Mouse (Mus musculus) hindbrain, embryonic 10.5 days (tissue): ENCODE results near the gene Tbc1d22a. TPM values are rescaled to one million over a fixed set of nuclear protein-coding genes. Genes with fewer than 3 reads are reported as not detected.
A peak's percentile ranks its signal among the peaks of the same experiment; 100 is the strongest.

Experiments
- DNase-seq: peaks from one replicate; pipeline ENCODE4 v3.0.0-alpha.2; 2017; ENCODE audit warnings: low spot score
- H3K27ac ChIP-seq: fragments of 300-500 bp; sonication (generic); 2 replicates; pipeline ENCODE4 v1.5.1; 2016; ENCODE audit warnings: mild to moderate bottlenecking, moderate library complexity
- H3K27me3 ChIP-seq: fragments of 300-500 bp; sonication (generic); 2 replicates; pipeline ENCODE4 v1.6.1; 2016; ENCODE audit warnings: mild to moderate bottlenecking; ENCODE audit not compliant: poor library complexity, insufficient read depth, severe bottlenecking
- H3K36me3 ChIP-seq: fragments of 300-500 bp; sonication (generic); 2 replicates; pipeline ENCODE4 v1.6.1; 2016; ENCODE audit warnings: mild to moderate bottlenecking, moderate library complexity
- H3K4me1 ChIP-seq: fragments of 300-500 bp; sonication (generic); replicated peaks from 2 replicates; pipeline ENCODE4 v1.6.1; 2016; ENCODE audit warnings: mild to moderate bottlenecking
- H3K4me3 ChIP-seq: fragments of 300-500 bp; sonication (generic); 2 replicates; pipeline ENCODE4 v1.5.1; 2016; ENCODE audit warnings: mild to moderate bottlenecking, moderate library complexity
- H3K9me3 ChIP-seq: fragments of 300-500 bp; sonication (generic); 2 replicates; pipeline ENCODE4 v1.6.1; 2016; ENCODE audit warnings: mild to moderate bottlenecking, moderate library complexity
- WGBS: fragments of 180-500 bp; shearing (Covaris S2); methylation state at CpG from one replicate; pipeline ENCODE4 v1.1.7; 2016; 5-methylcytosine and 5-hydroxymethylcytosine counted together
- polyA plus RNA-seq: library from polyadenylated mRNA; unstranded; fragments of >200 nt; fragmentation: Nextera tagmentation; extraction: Ambion mirVana; gene quantifications from 2 replicates; pipeline ENCODE4 v1.2.1, GENCODE M21; 2016

Gene Tbc1d22a
- polyA plus RNA-seq, 1 experiment from 2014 or later: 13.4 TPM

DNA sequence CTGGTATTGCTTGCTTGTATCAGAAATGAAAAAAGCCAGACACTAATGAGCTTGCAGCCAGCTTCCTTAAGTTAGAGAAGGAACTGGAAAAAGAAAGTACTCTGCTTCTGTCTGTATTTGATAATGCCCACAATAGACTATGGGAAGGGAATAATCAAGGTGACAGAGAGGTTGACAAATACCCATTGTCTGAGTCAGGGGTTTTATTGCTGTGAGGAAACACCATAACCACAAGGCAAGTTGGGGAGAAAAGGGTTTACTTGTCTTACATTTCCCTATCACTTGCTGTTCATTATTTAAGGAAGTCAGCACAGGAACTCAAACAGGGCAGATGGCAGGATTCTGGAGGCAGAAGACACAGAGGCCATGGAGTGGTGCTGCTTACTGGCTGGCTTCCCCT, 231.8 kb downstream of the Tbc1d22a start:
- no peaks in the 10 kb centered on the region for H3K27me3 ChIP-seq
- no peaks in the 10 kb centered on the region for H3K36me3 ChIP-seq
- H3K27ac ChIP-seq: no peak overlapping the region
- no peaks in the 10 kb centered on the region for H3K4me1 ChIP-seq
- no peak overlapping the region for H3K4me3 ChIP-seq
- H3K9me3 ChIP-seq: no peaks in the 10 kb centered on the region
- no peak for DNase-seq

DNA sequence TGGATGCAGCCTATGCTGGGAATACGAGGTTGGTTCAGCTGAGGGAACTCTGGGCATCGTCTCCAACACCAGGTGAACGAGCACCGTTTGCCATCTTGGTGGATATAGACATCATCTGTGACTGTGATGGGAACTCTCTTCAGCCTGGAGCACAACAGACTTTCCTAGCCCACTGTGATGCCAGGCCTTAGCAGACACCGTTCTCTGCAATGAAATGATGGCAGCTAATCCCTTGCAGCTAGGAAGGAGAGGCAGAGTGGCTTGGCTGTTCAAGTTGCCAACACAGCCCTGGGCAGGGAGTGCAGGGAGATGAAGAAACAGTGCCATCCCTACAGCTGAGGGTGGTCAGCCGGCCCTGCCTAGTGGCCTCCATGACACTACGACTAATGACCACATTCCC, 233.0 kb downstream of the Tbc1d22a start:
- Histone ChIP-seq H3K4me1 (no peaks in the 10 kb centered on the region), H3K27me3 (no peaks in the 10 kb centered on the region), H3K36me3 (no peaks in the 10 kb centered on the region), H3K27ac (no peak overlapping the region; the same call in 1 of the 2 replicates), H3K4me3 (no peak overlapping the region), H3K9me3 (no peaks in the 10 kb centered on the region)
- 92% methylated on average over 7 of the region's 7 CpGs for WGBS
- DNase-seq: no peak

DNA sequence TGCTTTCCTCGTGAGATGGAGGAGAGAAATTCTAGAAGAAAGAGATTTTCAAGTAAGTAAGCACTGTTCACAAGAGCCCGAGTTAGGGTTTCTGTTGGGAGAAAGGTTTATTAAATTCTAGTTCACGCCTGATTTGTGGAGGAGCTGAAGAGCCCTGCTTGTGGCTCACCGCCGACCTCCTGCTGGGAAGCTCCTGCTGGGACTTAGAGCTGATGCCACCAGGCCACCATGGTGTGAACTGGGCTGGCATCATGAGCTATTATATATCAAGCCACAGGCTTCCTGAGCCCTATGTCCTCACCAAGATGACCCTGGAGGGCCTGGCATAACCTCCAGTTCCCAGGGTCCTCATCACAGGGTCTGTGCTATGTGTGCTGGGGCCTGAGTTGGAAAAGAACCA, 235.0 kb downstream of the Tbc1d22a start:
- Histone ChIP-seq H3K27ac (no peak overlapping the region), H3K36me3 (no peaks in the 10 kb centered on the region), H3K4me1 (no peaks in the 10 kb centered on the region), H3K27me3 (no peaks in the 10 kb centered on the region), H3K9me3 (no peaks in the 10 kb centered on the region), H3K4me3 (no peak overlapping the region)
- 83% methylated on average over 5 of the region's 5 CpGs for WGBS
- DNase-seq: no peak

DNA sequence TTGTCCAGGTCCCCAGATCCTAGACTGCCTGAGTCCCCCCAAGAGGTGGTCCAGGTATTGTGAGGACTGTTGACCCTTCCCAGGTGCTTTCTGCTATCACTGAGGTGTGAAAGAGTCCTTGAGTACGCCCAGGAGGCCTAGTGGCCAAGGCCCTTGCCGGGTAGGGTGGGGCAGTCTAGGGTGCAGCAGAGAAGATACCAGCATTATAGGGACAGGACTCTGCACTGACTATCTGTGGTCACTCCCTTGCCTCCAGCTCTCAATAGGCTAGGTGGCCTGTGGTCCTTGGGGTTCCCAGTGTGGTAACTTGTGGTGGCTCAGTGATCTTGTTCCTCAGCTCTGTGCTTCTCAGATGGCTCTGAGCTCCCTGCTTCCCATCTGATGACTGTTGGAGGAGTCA, 235.5 kb downstream of the Tbc1d22a start:
- Histone ChIP-seq H3K4me3 (no peak overlapping the region), H3K36me3 (no peaks in the 10 kb centered on the region), H3K4me1 (no peaks in the 10 kb centered on the region), H3K27me3 (no peaks in the 10 kb centered on the region), H3K27ac (no peak overlapping the region), H3K9me3 (no peaks in the 10 kb centered on the region)
- 91% methylated on average over 2 of the region's 2 CpGs for WGBS
- no peak for DNase-seq

DNA sequence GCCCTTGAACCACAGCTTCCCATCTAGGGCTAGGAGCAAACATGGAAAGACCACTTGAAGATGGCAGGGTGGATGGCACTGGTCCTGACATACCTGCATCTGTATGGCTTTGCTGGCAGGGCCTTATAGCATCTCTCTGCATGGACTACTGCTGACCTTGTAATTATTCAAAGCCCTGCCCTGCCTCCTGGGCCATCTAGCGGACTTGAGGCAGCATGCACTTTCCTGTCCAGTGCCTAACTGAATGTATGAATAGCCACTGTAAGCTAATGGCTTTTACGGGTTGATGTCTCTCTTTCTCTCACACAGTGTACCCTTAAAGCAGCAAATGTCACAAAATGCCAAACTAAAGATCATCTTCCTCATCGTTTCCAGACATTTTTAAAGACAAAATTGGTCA, 245.2 kb downstream of the Tbc1d22a start:
- Histone ChIP-seq H3K4me1 (peaks cover 7% of the 10 kb centered on the region; the same call in 1 of the 2 replicates), H3K27ac (no peak overlapping the region), H3K36me3 (no peaks in the 10 kb centered on the region), H3K9me3 (no peaks in the 10 kb centered on the region), H3K4me3 (no peak overlapping the region), H3K27me3 (no peaks in the 10 kb centered on the region)
- DNase-seq: no peak
- 72% methylated on average over 3 of the region's 3 CpGs for WGBS

DNA sequence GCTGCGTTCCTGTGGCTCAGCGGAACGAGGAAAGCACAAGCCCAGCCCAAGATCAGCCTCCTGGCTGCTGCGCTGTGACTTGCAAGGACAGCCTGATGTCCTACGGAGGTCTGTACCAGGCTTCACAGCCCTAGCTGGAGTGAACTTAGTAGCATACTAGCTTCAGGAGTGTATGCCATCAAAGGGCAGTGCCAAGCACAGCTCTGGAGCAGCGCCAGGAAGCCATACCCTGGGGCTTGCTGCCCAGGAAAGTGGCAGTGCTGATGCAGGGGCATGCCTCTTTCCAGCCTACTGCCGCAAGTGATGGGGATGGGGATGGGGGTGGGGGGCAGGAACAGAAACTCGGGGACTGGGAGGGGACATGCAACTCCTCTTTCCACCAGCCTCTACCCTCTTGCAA, 248.4 kb downstream of the Tbc1d22a start:
- Histone ChIP-seq H3K36me3 (no peaks in the 10 kb centered on the region), H3K4me1 (peaks cover 7% of the 10 kb centered on the region; the same call in 1 of the 2 replicates), H3K27me3 (no peaks in the 10 kb centered on the region), H3K27ac (no peak overlapping the region), H3K4me3 (no peak overlapping the region), H3K9me3 (no peaks in the 10 kb centered on the region)
- DNase-seq: no peak
- 90% methylated on average over 8 of the region's 8 CpGs for WGBS

DNA sequence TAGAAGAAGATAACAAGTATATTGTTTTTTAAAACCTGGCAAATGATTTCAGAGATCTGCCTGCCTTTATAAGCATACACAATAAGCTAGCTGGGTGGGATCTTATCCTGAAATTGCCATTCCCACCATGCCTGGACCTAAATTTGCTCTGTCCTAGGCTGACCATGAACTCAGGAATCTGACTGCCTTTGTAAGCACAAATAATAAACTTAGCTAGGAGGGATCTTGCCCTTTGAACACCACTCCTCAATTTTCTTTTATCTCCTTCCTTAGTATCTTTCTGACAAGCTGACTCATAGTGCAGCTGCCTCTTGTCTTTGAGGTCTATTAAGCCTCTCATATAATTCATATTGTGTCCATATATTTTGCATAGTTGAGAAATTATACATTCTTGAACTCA, 253.8 kb downstream of the Tbc1d22a start:
- Histone ChIP-seq H3K27me3 (no peaks in the 10 kb centered on the region), H3K9me3 (peaks cover 17% of the 10 kb centered on the region), H3K27ac (no peak overlapping the region), H3K4me1 (peaks cover 9% of the 10 kb centered on the region), H3K4me3 (no peak overlapping the region), H3K36me3 (no peaks in the 10 kb centered on the region)
- no peak for DNase-seq

DNA sequence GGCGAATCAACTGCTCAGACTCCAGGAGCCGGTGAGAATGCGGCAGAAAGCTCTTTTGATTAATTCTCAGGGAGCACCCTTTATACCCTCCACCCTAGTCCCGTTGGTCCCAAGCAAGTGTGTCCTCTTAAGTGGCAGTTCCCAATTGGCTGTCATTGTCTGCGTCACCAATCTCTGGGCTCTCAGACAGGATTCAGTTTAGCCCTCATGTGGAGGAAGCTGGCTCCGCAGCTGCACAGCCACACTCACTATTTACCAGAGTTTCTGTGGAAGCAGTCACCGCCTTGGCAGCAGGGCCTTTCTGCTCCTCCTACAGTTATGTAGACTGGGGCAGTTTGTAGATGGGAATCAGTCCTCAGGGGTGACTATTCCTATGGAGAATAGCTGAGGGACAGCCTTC, 256.9 kb downstream of the Tbc1d22a start:
- DNase-seq: no peak
- 77% methylated on average over 7 of the region's 7 CpGs for WGBS

DNA sequence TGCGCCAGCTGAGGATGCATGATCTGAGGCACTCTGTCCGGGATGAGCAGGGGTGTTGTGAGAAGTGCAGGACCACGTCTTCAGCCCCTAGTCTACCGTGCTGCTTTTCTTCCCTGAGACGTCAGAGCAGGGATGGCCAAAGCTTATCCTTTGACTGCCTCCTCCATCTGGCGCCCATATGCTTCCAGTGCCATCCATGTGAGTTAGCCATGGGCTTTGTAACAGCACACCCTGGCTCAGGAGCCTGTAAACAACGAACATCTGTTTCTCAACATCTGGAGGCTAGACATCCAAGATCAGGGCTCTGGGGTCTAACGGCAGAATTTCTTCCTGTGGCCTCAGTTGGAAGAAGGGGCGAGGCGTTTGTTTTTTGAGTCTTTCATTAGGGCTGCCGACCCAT, 259.2 kb downstream of the Tbc1d22a start:
- WGBS: 52% methylated on average over 11 of the region's 11 CpGs
- no peak overlapping the region for H3K4me3 ChIP-seq
- H3K36me3 ChIP-seq: no peaks in the 10 kb centered on the region
- H3K4me1 ChIP-seq: peaks cover 44% of the 10 kb centered on the region
- H3K9me3 ChIP-seq: peaks cover 14% of the 10 kb centered on the region; the same call in 1 of the 2 replicates
- DNase-seq: peak; percentile 63
- no peak overlapping the region for H3K27ac ChIP-seq
- no peaks in the 10 kb centered on the region for H3K27me3 ChIP-seq

More for the DNA sequence above, 256.9 kb downstream of the Tbc1d22a start:
- H3K9me3 ChIP-seq: peaks cover 17% of the 10 kb centered on the region
- H3K27ac ChIP-seq: no peak overlapping the region
- H3K36me3 ChIP-seq: no peaks in the 10 kb centered on the region
- H3K4me3 ChIP-seq: no peak overlapping the region
- no peaks in the 10 kb centered on the region for H3K27me3 ChIP-seq
- H3K4me1 ChIP-seq: peaks cover 25% of the 10 kb centered on the region

DNA sequence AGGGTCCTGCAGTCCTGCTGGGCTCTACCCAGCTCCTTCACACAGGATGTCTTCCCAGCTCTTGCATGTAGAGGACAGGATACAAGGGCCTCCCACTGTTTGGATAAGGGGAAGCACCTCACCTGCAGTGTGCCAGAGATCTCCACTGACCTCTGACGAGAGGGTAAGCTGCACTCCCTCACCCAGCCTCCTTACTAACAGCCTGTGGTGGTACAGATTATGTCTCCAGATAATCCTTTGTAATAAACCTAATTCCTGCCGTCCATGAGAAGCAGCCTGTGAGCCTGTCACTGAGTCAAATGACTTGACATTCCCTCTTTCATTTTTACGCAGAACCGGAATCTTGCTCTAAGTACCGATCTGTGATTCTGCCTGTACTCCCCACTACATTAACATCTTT, 260.7 kb downstream of the Tbc1d22a start:
- peaks cover 52% of the 10 kb centered on the region for H3K4me1 ChIP-seq
- 81% methylated on average over 5 of the region's 5 CpGs for WGBS

DNA sequence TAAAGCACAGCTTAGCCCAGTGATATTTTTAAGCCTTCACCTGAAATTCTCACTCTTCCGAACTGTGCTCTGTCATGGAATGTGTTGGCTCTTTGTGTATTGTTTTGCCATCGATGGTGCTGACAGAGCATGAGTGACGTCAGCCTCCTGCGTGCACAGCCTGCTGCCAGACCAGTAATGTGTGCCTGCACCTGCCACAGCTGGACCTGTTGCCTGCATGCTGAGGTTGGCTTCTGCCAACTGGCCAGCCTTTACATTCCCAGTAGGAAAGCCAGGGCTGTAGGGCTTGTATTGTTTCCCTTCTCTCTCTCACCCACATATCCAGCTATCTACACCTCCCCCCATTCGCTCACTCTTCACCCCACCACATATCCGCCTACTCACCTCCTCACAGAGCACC, 262.2 kb downstream of the Tbc1d22a start:
- H3K9me3 ChIP-seq: no peaks in the 10 kb centered on the region
- peak overlapping the region; percentile 45; the same call in 1 of the 2 replicates for H3K27ac ChIP-seq
- no peaks in the 10 kb centered on the region for H3K36me3 ChIP-seq
- no peak for DNase-seq
- H3K4me3 ChIP-seq: no peak overlapping the region
- peaks cover 52% of the 10 kb centered on the region for H3K4me1 ChIP-seq
- WGBS: 67% methylated on average over 6 of the region's 6 CpGs
- H3K27me3 ChIP-seq: no peaks in the 10 kb centered on the region

More for the DNA sequence above, 260.7 kb downstream of the Tbc1d22a start:
- H3K36me3 ChIP-seq: no peaks in the 10 kb centered on the region
- no peak overlapping the region for H3K27ac ChIP-seq
- no peaks in the 10 kb centered on the region for H3K27me3 ChIP-seq
- H3K9me3 ChIP-seq: no peaks in the 10 kb centered on the region
- no peak for DNase-seq
- no peak overlapping the region for H3K4me3 ChIP-seq

DNA sequence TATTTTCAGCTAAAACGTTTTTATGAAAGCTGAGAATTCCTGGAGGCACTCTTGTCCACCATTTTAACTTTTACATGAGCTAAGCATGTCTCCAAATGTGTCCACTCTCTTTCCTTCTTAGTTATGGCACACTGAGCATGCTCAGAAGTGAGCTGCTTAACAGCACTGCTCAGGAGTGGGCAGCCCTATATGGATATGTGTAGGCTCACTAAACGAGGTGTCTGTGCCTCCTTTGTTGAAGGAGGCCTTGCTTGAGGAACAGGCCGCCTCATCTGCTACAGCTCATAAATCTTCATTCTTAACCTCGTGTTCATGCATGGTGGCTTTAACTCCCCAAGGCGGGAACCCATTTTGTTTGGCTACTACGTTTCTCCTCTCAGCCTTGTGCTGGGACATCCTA, 262.8 kb downstream of the Tbc1d22a start:
- no peak overlapping the region for H3K4me3 ChIP-seq
- peaks cover 52% of the 10 kb centered on the region for H3K4me1 ChIP-seq
- WGBS: 60% methylated on average over 6 of the region's 6 CpGs
- no peaks in the 10 kb centered on the region for H3K27me3 ChIP-seq
- no peak for DNase-seq
- no peaks in the 10 kb centered on the region for H3K36me3 ChIP-seq
- no peak overlapping the region for H3K27ac ChIP-seq
- H3K9me3 ChIP-seq: no peaks in the 10 kb centered on the region

DNA sequence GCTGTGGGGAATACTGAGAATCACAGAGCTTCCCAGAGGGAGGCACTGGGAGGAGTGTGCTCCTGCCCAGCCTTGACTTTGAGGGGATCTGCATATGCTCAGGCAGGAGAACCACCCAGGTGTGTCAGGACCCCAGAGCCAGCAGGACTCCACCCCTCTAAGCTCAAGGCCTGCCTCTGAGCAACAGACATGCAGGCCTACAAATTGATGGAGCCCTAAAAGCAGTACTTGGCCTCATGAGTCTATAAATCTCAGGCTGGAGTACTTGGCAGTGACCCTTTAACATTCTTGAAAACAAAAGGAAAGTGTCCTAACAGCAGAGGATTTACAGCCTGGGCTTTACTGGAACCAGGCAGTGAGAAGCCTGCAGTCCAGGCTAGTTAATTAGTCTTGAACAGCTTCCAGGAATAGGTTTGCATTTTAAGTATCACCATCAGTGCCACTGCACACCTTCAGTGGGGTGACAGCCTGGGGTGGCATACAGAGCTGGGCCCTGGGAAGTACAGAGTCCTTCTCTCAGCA, 263.3 kb downstream of the Tbc1d22a start:
- peaks cover 47% of the 10 kb centered on the region for H3K4me1 ChIP-seq
- H3K9me3 ChIP-seq: no peaks in the 10 kb centered on the region

More for the DNA sequence above, 263.3 kb downstream of the Tbc1d22a start:
- Histone ChIP-seq H3K4me3 (no peak overlapping the region), H3K36me3 (no peaks in the 10 kb centered on the region), H3K27me3 (no peaks in the 10 kb centered on the region), H3K27ac (0 out of 2 replicates have a peak overlapping the region, but pooled peaks have one; percentile 29)
- DNase-seq: no peak
